8 mouse cellular contexts compared by ENCODE assay signal in the genomic region with DNA sequence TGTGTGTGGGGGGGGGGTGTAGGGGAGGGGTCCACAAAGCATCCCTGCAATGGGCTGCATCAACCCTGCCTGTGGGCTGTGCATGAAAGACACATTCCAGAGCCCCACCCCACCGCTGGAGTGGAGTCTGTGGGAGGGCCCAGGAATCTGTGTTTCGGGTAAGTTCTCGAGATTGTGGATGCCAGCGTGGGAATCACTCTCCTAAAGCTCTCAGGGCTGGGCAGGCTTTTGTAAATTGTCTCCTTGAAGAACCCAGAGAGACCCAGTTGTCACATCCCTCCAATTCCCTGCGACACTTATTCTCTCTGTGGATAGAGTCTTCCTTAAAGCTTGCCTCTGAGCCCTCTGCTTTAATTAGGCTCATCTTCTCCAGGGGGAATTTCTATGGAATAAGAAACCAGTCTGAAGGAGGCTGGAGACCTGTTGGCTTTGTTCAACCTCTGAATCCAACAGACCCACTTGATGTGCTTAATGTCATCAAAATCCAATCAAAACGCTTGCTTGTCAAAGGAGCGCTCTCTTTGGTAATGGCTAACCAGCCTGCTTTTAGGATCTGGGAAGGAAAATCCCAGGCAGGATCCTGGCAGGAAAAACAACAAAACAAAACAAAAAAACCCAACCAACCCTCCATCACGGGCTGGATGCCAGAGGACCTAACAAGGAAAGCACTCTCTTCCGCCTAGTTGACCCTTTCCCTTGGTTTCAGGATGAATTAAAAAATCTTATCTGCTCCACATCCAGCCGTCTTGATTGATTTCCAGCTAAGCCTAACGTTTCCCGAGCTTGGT.
DNase-seq lines count a peak whose midpoint lies in the region; ATAC-seq lines count a peak whose summit lies in the region.

No protein-coding gene starts in this region.

- WGBS in neural tube, embryonic 12.5 days: 19% methylated on average over 12 of the region's 12 CpGs

- H3K36me3 ChIP-seq in neural tube, embryonic 12.5 days: no peaks in the 10 kb centered on the region

- H3K4me2 ChIP-seq in neural tube, embryonic 12.5 days (replicated peaks): peak overlapping the region; percentile 84

- H3K9me3 ChIP-seq in neural tube, embryonic 12.5 days: no peaks in the 10 kb centered on the region

- peak overlapping the region; percentile 72 for H3K9ac ChIP-seq in neural tube, embryonic 12.5 days

- H3K4me1 ChIP-seq in neural tube, embryonic 12.5 days: peaks cover 26% of the 10 kb centered on the region

- H3K27me3 ChIP-seq in neural tube, embryonic 12.5 days (replicated peaks): peaks cover 8% of the 10 kb centered on the region; the same call in 1 of the 2 replicates

- intact Hi-C loops in left cerebral cortex, postnatal 14 days (cut with DNase I): loop anchor here (1.0 to 10.0 kb wide), 3 partner anchors 121 to 471 kb away; no protein-coding TSS in a partner anchor
- intact Hi-C loops in gastrocnemius, postnatal 36 days (cut with DNase I): loop anchor here (2.0 to 5.0 kb wide), 2 partner anchors 227 to 549 kb away; no protein-coding TSS in a partner anchor

- H3K27ac ChIP-seq in neural tube, embryonic 12.5 days: no peak overlapping the region

- peak overlapping the region; percentile 52 for H3K4me3 ChIP-seq in neural tube, embryonic 12.5 days

- peak; percentile 80 for ATAC-seq in frontal cortex, adult (ENCODE audit: low TSS enrichment)
- peak; percentile 55; the same call in 1 of the 2 replicates for ATAC-seq in neural tube, embryonic 12.5 days (ENCODE audit: low FRiP score, low read depth)

- peak; percentile 47 for DNase-seq in layer of hippocampus, adult 11-12 months (ENCODE audit: low spot score)
- no peak for DNase-seq in layer of hippocampus, adult 9-10 months (ENCODE audit: low spot score)
- peak; percentile 6 for DNase-seq in induced T-regulatory cell, adult 2 months (ENCODE audit: low read depth)
- DNase-seq in left cerebral cortex, postnatal 14 days (ENCODE audit: low spot score in 2 of 2): peak; percentile 68 to 74
- DNase-seq in cerebellum, adult 11-12 months: no peak
- DNase-seq in gastrocnemius, postnatal 36 days: no peak

Comparison
In these comparisons a context has a peak if more than half of its experiments do, and no peak if none do; other contexts are left out.
1. DNase-seq: peak in layer of hippocampus, adult 11-12 months (single experiment), induced T-regulatory cell, adult 2 months (single experiment) and left cerebral cortex, postnatal 14 days (2 of 2); none in layer of hippocampus, adult 9-10 months (single experiment), cerebellum, adult 11-12 months (single experiment) and gastrocnemius, postnatal 36 days (0 of 2).